Mouse (Mus musculus): ENCODE measurements around the gene Slc45a3. TPM values are rescaled to one million over a fixed set of nuclear protein-coding genes. Genes with fewer than 3 reads are reported as not detected.

Gene Slc45a3
- 1.9 and 2.3 TPM in 2 replicates for polyA plus RNA-seq (2012; rRNA removed)

DNA sequence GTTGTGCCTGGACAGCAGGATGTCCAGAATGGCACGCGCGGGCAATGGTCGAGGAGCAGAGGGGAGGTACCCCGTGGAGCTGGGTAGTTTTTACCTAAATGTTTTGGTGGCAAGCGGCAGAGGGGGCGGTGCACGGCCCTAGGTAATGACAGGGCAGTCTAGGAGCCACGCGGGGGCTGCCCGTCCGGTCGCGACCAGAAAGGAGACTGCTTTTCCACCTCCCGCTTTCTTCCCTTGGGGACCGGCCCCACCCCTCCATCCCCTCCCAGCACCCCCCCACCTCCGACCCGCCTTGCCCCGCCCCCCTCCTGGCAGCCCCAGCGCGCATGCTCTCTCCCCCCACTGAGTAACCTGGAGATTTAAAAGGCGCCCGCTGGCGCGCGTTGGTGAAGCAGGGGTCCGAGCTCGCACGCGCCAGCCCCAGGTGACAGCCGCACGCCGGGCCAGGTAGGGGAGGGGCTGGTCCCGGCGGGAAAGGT, at the start of gene Slc45a3:
TSS of gene Slc45a3 (plus strand) at position 362 of the 479 bp plus-strand sequence.

DNA sequence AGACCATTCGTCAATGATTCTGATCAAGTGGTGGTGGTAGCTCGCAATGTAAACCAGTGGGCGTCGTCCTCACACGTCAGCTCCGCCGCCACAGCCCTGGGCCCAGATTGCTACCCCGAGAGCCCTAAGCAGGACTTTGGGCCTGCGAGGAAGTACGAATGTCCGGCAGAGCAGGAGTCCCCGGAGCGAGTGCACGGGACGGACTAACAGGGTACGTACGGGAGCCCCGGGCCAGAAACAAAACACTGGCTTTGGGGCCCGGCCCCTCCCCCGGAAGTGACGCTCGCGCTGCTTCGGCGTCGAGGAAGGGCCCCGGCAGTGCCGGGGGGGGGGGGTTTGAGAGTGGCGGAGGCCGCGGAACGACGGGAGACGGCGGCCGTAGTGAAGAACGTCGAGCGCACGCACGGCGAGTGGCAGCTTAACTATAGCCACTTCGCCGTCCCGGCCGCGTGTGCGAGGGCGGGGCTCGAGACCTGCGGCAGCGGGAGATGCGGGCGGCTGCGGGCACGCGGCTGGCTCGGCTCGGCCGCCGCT, 44.6 kb downstream of the Slc45a3 start, which contains the start of gene Elk4:
TSS of gene Elk4 (plus strand) at position 326 of the 534 bp plus-strand sequence.

Other genes starting within 250 kb of the Slc45a3 start
- 0.17 TPM in 2 replicates for gene Slc26a9, start 218.9 kb upstream of the Slc45a3 start, polyA plus RNA-seq (2012; rRNA removed)
- 0.13 and 0.15 TPM in 2 replicates for gene Pm20d1, start 165.6 kb upstream of the Slc45a3 start, polyA plus RNA-seq (2012; rRNA removed)
- gene Slc41a1, start 135.5 kb upstream of the Slc45a3 start, polyA plus RNA-seq (2012; rRNA removed) = 21.1 and 21.2 TPM in 2 replicates
- 7.8 and 8.1 TPM in 2 replicates for gene Rab29, start 95.7 kb upstream of the Slc45a3 start, polyA plus RNA-seq (2012; rRNA removed)
- gene Nucks1, start 52.4 kb upstream of the Slc45a3 start, polyA plus RNA-seq (2012; rRNA removed) = 48.2 and 48.4 TPM in 2 replicates
- 14.3 and 14.6 TPM in 2 replicates for gene Elk4, start 44.6 kb downstream of the Slc45a3 start, polyA plus RNA-seq (2012; rRNA removed)
- 4.3 and 5.2 TPM in 2 replicates for gene Mfsd4a, start 105.1 kb downstream of the Slc45a3 start, polyA plus RNA-seq (2012; rRNA removed)
- 4.3 and 4.9 TPM in 2 replicates for gene Cdk18, start 176.7 kb downstream of the Slc45a3 start, polyA plus RNA-seq (2012; rRNA removed)
- gene Lemd1, start 228.5 kb downstream of the Slc45a3 start, polyA plus RNA-seq (2012; rRNA removed) = 12.7 and 14.0 TPM in 2 replicates
- gene AC124108.1, start 228.5 kb downstream of the Slc45a3 start, polyA plus RNA-seq (2012; rRNA removed) = 10.7 and 11.1 TPM in 2 replicates